Mouse (Mus musculus): Measurements from ENCODE around the gene Fam107b. TPM values are rescaled to one million over a fixed set of nuclear protein-coding genes. Genes with fewer than 3 reads are reported as not detected.
A peak's percentile ranks its signal among the peaks of the same experiment; 100 is the strongest.

The Fam107b gene
- polyA plus RNA-seq, 1 experiment from 2014 or later: 44.7 TPM

GRCm38 (mm10) chr2:3760234-3760836 lies 190.0 kb downstream of the Fam107b start:
- Histone ChIP-seq H3K4me3 (replicated peaks) (no peak overlapping the region), H3K4me2 (replicated peaks) (no peak overlapping the region), H3K4me1 (replicated peaks) (peaks cover 13% of the 10 kb centered on the region), H3K27me3 (replicated peaks) (no peaks in the 10 kb centered on the region), H3K9me3 (no peaks in the 10 kb centered on the region), H3K27ac (no peak overlapping the region), H3K36me3 (no peaks in the 10 kb centered on the region), H3K9ac (no peak overlapping the region)
- WGBS: 70% methylated on average over 6 of the region's 6 CpGs
- ATAC-seq: no peak

- Histone ChIP-seq H3K4me1 (replicated peaks) (peaks cover 20% of the 10 kb centered on the region), H3K27me3 (replicated peaks) (no peaks in the 10 kb centered on the region), H3K9me3 (no peaks in the 10 kb centered on the region), H3K27ac (0 out of 2 replicates have a peak overlapping the region, but pooled peaks have one; percentile 15), H3K9ac (no peak overlapping the region), H3K36me3 (no peaks in the 10 kb centered on the region), H3K4me2 (replicated peaks) (no peak overlapping the region), H3K4me3 (replicated peaks) (no peak overlapping the region)
- peak; percentile 55; the same call in 1 of the 2 replicates for ATAC-seq
- 30% methylated on average over 6 of the region's 6 CpGs for WGBS
These were observed 193.8 kb downstream of the Fam107b start for GRCm38 (mm10) chr2:3764136-3764535.

GRCm38 (mm10) chr2:3765957-3766783 lies 195.9 kb downstream of the Fam107b start:
- H3K4me1 ChIP-seq (replicated peaks): peaks cover 23% of the 10 kb centered on the region
- no peaks in the 10 kb centered on the region for H3K9me3 ChIP-seq
- 42% methylated on average over 11 of the region's 11 CpGs for WGBS
- H3K27me3 ChIP-seq (replicated peaks): no peaks in the 10 kb centered on the region
- no peaks in the 10 kb centered on the region for H3K36me3 ChIP-seq
- no peak overlapping the region for H3K4me2 ChIP-seq (replicated peaks)
- H3K4me3 ChIP-seq (replicated peaks): no peak overlapping the region
- ATAC-seq: no peak
- H3K9ac ChIP-seq: no peak overlapping the region
- H3K27ac ChIP-seq: peak overlapping the region; percentile 18

GRCm38 (mm10) chr2:3769260-3769659 lies 199.0 kb downstream of the Fam107b start:
- no peaks in the 10 kb centered on the region for H3K27me3 ChIP-seq (replicated peaks)
- WGBS: 29% methylated on average over 6 of the region's 6 CpGs
- no peak overlapping the region for H3K9ac ChIP-seq
- H3K36me3 ChIP-seq: no peaks in the 10 kb centered on the region
- peaks cover 19% of the 10 kb centered on the region; the same call in 1 of the 2 replicates for H3K4me1 ChIP-seq (replicated peaks)
- H3K4me3 ChIP-seq (replicated peaks): no peak overlapping the region
- no peak overlapping the region for H3K4me2 ChIP-seq (replicated peaks)
- peak; percentile 51 for ATAC-seq
- H3K27ac ChIP-seq: no peak overlapping the region
- H3K9me3 ChIP-seq: no peaks in the 10 kb centered on the region

GRCm38 (mm10) chr2:3769786-3770318 lies 199.6 kb downstream of the Fam107b start:
- H3K27me3 ChIP-seq (replicated peaks): no peaks in the 10 kb centered on the region
- 78% methylated on average over 9 of the region's 9 CpGs for WGBS
- peak; percentile 52 for ATAC-seq
- no peak overlapping the region for H3K4me3 ChIP-seq (replicated peaks)
- no peaks in the 10 kb centered on the region for H3K9me3 ChIP-seq
- peaks cover 15% of the 10 kb centered on the region; the same call in 1 of the 2 replicates for H3K4me1 ChIP-seq (replicated peaks)
- no peaks in the 10 kb centered on the region for H3K36me3 ChIP-seq
- 0 out of 2 replicates have a peak overlapping the region, but pooled peaks have one; percentile 19 for H3K4me2 ChIP-seq (replicated peaks)
- no peak overlapping the region for H3K9ac ChIP-seq
- H3K27ac ChIP-seq: no peak overlapping the region

GRCm38 (mm10) chr2:3770383-3770782 lies 200.1 kb downstream of the Fam107b start:
- ATAC-seq: peak; percentile 91
- Histone ChIP-seq H3K9me3 (no peaks in the 10 kb centered on the region), H3K4me3 (replicated peaks) (no peak overlapping the region), H3K4me2 (replicated peaks) (0 out of 2 replicates have a peak overlapping the region, but pooled peaks have one; percentile 19), H3K27ac (no peak overlapping the region), H3K9ac (no peak overlapping the region), H3K27me3 (replicated peaks) (no peaks in the 10 kb centered on the region), H3K4me1 (replicated peaks) (0 out of 2 replicates have a peak, but pooled peaks cover 13% of the 10 kb centered on the region), H3K36me3 (no peaks in the 10 kb centered on the region)
- WGBS: 45% methylated on average over 2 of the region's 2 CpGs

- no peak overlapping the region for H3K4me2 ChIP-seq (replicated peaks)
- no peak for ATAC-seq
- H3K9ac ChIP-seq: no peak overlapping the region
- H3K4me3 ChIP-seq (replicated peaks): no peak overlapping the region
- no peak overlapping the region for H3K27ac ChIP-seq
- no peaks in the 10 kb centered on the region for H3K27me3 ChIP-seq (replicated peaks)
- 0 out of 2 replicates have a peak, but pooled peaks cover 9% of the 10 kb centered on the region for H3K4me1 ChIP-seq (replicated peaks)
- no peaks in the 10 kb centered on the region for H3K9me3 ChIP-seq
- WGBS: 76% methylated on average over 6 of the region's 6 CpGs
- no peaks in the 10 kb centered on the region for H3K36me3 ChIP-seq
These were observed 201.2 kb downstream of the Fam107b start for GRCm38 (mm10) chr2:3771483-3771882.

- Histone ChIP-seq H3K4me3 (replicated peaks) (no peak overlapping the region), H3K27ac (no peak overlapping the region), H3K9me3 (no peaks in the 10 kb centered on the region), H3K36me3 (no peaks in the 10 kb centered on the region), H3K9ac (no peak overlapping the region), H3K27me3 (replicated peaks) (no peaks in the 10 kb centered on the region), H3K4me2 (replicated peaks) (no peak overlapping the region), H3K4me1 (replicated peaks) (0 out of 2 replicates have a peak, but pooled peaks cover 6% of the 10 kb centered on the region)
- no peak for ATAC-seq
- 82% methylated on average over 4 of the region's 4 CpGs for WGBS
These were observed 202.8 kb downstream of the Fam107b start for GRCm38 (mm10) chr2:3773089-3773488.

GRCm38 (mm10) chr2:3775569-3775968 lies 205.3 kb downstream of the Fam107b start:
- Histone ChIP-seq H3K4me3 (replicated peaks) (no peak overlapping the region), H3K9ac (no peak overlapping the region), H3K9me3 (no peaks in the 10 kb centered on the region), H3K36me3 (peaks cover 4% of the 10 kb centered on the region; the same call in 1 of the 2 replicates), H3K4me1 (replicated peaks) (0 out of 2 replicates have a peak, but pooled peaks cover 3% of the 10 kb centered on the region), H3K27me3 (replicated peaks) (no peaks in the 10 kb centered on the region), H3K4me2 (replicated peaks) (no peak overlapping the region), H3K27ac (no peak overlapping the region)
- ATAC-seq: peak; percentile 44; the same call in 1 of the 2 replicates
- 82% methylated on average over 3 of the region's 3 CpGs for WGBS

GRCm38 (mm10) chr2:3776045-3776444 lies 205.8 kb downstream of the Fam107b start:
- no peak overlapping the region for H3K4me3 ChIP-seq (replicated peaks)
- H3K4me1 ChIP-seq (replicated peaks): 0 out of 2 replicates have a peak, but pooled peaks cover 3% of the 10 kb centered on the region
- H3K9ac ChIP-seq: no peak overlapping the region
- peak; percentile 44; the same call in 1 of the 2 replicates for ATAC-seq
- no peaks in the 10 kb centered on the region for H3K9me3 ChIP-seq
- no peak overlapping the region for H3K27ac ChIP-seq
- no peak overlapping the region for H3K4me2 ChIP-seq (replicated peaks)
- peaks cover 4% of the 10 kb centered on the region; the same call in 1 of the 2 replicates for H3K36me3 ChIP-seq
- H3K27me3 ChIP-seq (replicated peaks): no peaks in the 10 kb centered on the region

GRCm38 (mm10) chr2:3777696-3778095 lies 207.4 kb downstream of the Fam107b start:
- no peak overlapping the region for H3K4me3 ChIP-seq (replicated peaks)
- no peaks in the 10 kb centered on the region for H3K27me3 ChIP-seq (replicated peaks)
- 86% methylated on average over 6 of the region's 6 CpGs for WGBS
- H3K27ac ChIP-seq: no peak overlapping the region
- H3K4me1 ChIP-seq (replicated peaks): no peaks in the 10 kb centered on the region
- no peak overlapping the region for H3K4me2 ChIP-seq (replicated peaks)
- peaks cover 4% of the 10 kb centered on the region; the same call in 1 of the 2 replicates for H3K36me3 ChIP-seq
- no peaks in the 10 kb centered on the region for H3K9me3 ChIP-seq
- H3K9ac ChIP-seq: no peak overlapping the region
- no peak for ATAC-seq

GRCm38 (mm10) chr2:3785546-3785945 lies 215.3 kb downstream of the Fam107b start:
- Histone ChIP-seq H3K4me1 (replicated peaks) (0 out of 2 replicates have a peak, but pooled peaks cover 2% of the 10 kb centered on the region), H3K9ac (no peak overlapping the region), H3K4me2 (replicated peaks) (no peak overlapping the region), H3K4me3 (replicated peaks) (no peak overlapping the region), H3K27me3 (replicated peaks) (no peaks in the 10 kb centered on the region), H3K9me3 (no peaks in the 10 kb centered on the region), H3K27ac (no peak overlapping the region), H3K36me3 (no peaks in the 10 kb centered on the region)
- ATAC-seq: no peak
- 84% methylated on average over 8 of the region's 8 CpGs for WGBS
